Mouse (Mus musculus) hindbrain, postnatal 0 days (tissue): ENCODE results near the gene Runx3. TPM values are rescaled to one million over a fixed set of nuclear protein-coding genes. Genes with fewer than 3 reads are reported as not detected.

Experiments used
- ATAC-seq: fragments of 200-750 bp; cut with Nextera tagmentation; 2 replicates; pipeline ENCODE4 v1.8.0; 2017; ENCODE audit warnings: mild to moderate bottlenecking, moderate TSS enrichment, moderate library complexity
- DNase-seq: peaks from one replicate; pipeline ENCODE4 v3.0.0-alpha.2; 2015; ENCODE audit warnings: low spot score
- H3K27ac ChIP-seq: fragments of 300-500 bp; sonication (generic); 2 replicates; pipeline ENCODE4 v1.5.1; 2014; ENCODE audit warnings: mild to moderate bottlenecking
- H3K27me3 ChIP-seq: fragments of 300-500 bp; sonication (generic); 2 replicates; pipeline ENCODE4 v1.6.1; 2014; ENCODE audit warnings: low read length, mixed read lengths; ENCODE audit not compliant: insufficient read depth
- H3K36me3 ChIP-seq: fragments of 300-500 bp; sonication (generic); 2 replicates; pipeline ENCODE4 v1.6.1; 2014; ENCODE audit warnings: low read length, mixed read lengths; ENCODE audit not compliant: insufficient read depth
- H3K4me1 ChIP-seq: fragments of 300-500 bp; sonication (generic); 2 replicates; pipeline ENCODE4 v1.6.1; 2014; ENCODE audit warnings: antibody characterized with exemption, low read length, mixed read lengths; ENCODE audit not compliant: insufficient read depth
- H3K4me2 ChIP-seq: fragments of 300-500 bp; sonication (generic); 2 replicates; pipeline ENCODE4 v1.6.1; 2014; ENCODE audit warnings: low read depth, mild to moderate bottlenecking, low read length, moderate library complexity, mixed read lengths
- H3K4me3 ChIP-seq: fragments of 300-500 bp; sonication (generic); 2 replicates; pipeline ENCODE4 v1.5.1; 2014; ENCODE audit warnings: low read length
- H3K9ac ChIP-seq: fragments of 300-500 bp; sonication (generic); replicated peaks from 2 replicates; pipeline ENCODE4 v1.6.1; 2014; ENCODE audit warnings: mild to moderate bottlenecking, low read length, moderate library complexity, mixed read lengths
- H3K9me3 ChIP-seq: fragments of 300-500 bp; sonication (generic); 2 replicates; pipeline ENCODE4 v1.6.1; 2016; ENCODE audit warnings: low read length, mixed read lengths
- CTCF ChIP-seq: IDR thresholded peaks from 2 replicates; pipeline ENCODE4 v1.5.1; 2016; ENCODE audit warnings: antibody characterized with exemption, control low read depth, low read depth
- WGBS: fragments of 180-500 bp; shearing (Covaris S2); extraction: QIAGEN DNeasy Blood & Tissue Kit; methylation state at CpG from one replicate; pipeline ENCODE4 v1.1.7; 2014; 5-methylcytosine and 5-hydroxymethylcytosine counted together
- polyA plus RNA-seq: library from polyadenylated mRNA; unstranded; fragments of >200 nt; fragmentation: Nextera tagmentation; extraction: Ambion mirVana; gene quantifications from 2 replicates; pipeline ENCODE4 v1.2.1, GENCODE M21; 2015
- total RNA-seq: library from RNA; depleted of rRNA; stranded (reverse); fragments of >200 nt; gene quantifications from 2 replicates; pipeline ENCODE4 v1.2.3, GENCODE M21; 2014

Runx3 gene
- total and polyA plus RNA-seq, 2 experiments from 2014 or later: not detected

GRCm38 (mm10) chr4:135159663-135160062 lies 39.2 kb downstream of the Runx3 start:
- H3K9ac ChIP-seq: no peak overlapping the region
- H3K27me3 ChIP-seq: peaks cover 47% of the 10 kb centered on the region
- 64% methylated on average over 2 of the region's 2 CpGs for WGBS
- TF ChIP-seq CTCF: no peak
- no peaks in the 10 kb centered on the region for H3K9me3 ChIP-seq
- DNase-seq (no peak), ATAC-seq (no peak)
- H3K4me3 ChIP-seq: no peak overlapping the region
- no peak overlapping the region for H3K4me2 ChIP-seq
- no peak overlapping the region for H3K27ac ChIP-seq
- H3K4me1 ChIP-seq: no peaks in the 10 kb centered on the region
- H3K36me3 ChIP-seq: no peaks in the 10 kb centered on the region

DNA sequence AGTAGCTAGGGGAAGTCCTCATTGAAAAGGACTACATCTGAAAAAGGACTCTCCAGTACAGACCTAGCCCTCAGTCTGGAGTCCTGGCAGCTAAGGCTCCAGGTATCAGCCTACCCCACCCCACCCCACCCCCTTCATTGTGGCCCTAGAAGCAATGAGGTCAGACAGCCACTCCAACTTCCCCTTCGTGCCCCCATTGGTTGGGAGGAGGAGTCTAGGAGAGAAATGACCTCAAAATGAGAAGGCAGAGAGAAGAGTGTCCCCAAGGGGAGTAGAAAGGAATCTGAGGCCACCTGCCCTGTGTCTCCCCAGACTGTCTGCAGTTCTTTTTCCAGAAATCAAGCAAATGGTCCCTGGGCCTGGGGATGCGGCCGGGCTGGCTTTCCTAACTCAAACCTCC lies 39.7 kb downstream of the Runx3 start:
- H3K9ac ChIP-seq: no peak overlapping the region
- no peak for DNase-seq
- TF ChIP-seq CTCF: no peak
- no peaks in the 10 kb centered on the region for H3K36me3 ChIP-seq
- H3K27ac ChIP-seq: no peak overlapping the region
- H3K4me1 ChIP-seq: no peaks in the 10 kb centered on the region
- H3K9me3 ChIP-seq: no peaks in the 10 kb centered on the region
- ATAC-seq: no peak
- WGBS: 65% methylated on average over 3 of the region's 3 CpGs
- H3K4me2 ChIP-seq: no peak overlapping the region
- H3K27me3 ChIP-seq: peaks cover 42% of the 10 kb centered on the region
- H3K4me3 ChIP-seq: no peak overlapping the region

DNA sequence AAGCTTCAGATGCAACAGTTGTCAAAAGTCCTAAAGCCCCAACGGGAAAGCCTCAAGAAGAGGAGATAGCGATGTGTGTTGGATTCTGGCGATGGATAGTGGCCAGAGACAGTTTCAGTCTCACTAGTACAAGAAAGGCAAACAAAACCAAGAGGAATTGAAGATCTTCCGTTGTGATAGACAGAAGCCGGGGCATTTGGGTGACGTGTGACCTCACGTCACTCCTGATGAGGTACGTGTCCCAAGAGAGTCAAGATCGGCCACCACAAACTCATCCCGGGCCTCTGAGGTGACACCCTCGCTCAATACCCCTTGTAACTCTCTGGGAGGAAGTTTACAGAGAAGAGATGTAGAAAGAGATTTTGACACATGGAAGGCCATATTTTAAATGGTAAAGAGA lies 41.0 kb downstream of the Runx3 start:
- Histone ChIP-seq H3K4me2 (no peak overlapping the region), H3K9me3 (no peaks in the 10 kb centered on the region), H3K36me3 (no peaks in the 10 kb centered on the region), H3K4me3 (no peak overlapping the region), H3K27me3 (peaks cover 38% of the 10 kb centered on the region), H3K27ac (no peak overlapping the region), H3K4me1 (peaks cover 4% of the 10 kb centered on the region; the same call in 1 of the 2 replicates), H3K9ac (no peak overlapping the region)
- ATAC-seq (no peak), DNase-seq (no peak)
- 88% methylated on average over 11 of the region's 11 CpGs for WGBS
- no peak for TF ChIP-seq CTCF

DNA sequence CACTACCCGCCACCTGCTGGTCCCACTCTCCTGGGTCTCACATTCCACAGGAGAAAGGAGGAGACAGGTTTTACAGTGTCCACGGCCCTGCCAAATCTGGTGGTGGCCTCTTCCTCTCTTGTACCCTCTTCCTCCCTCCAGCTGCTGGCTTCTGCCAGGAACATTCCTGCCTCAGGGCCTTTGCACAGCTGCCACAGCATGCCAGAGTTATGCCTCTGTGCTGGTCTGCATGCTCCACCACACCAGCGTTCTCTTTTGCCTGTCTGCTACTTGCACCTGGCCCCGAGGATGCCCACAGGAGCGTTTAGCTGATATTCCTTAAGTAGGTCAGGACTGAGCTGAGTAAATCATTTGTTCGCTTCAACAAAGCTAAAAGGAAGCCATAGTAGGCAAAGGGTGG lies 45.3 kb downstream of the Runx3 start:
- 61% methylated on average over 6 of the region's 6 CpGs for WGBS
- no peak for TF ChIP-seq CTCF
- no peak overlapping the region for H3K27ac ChIP-seq
- H3K9ac ChIP-seq: no peak overlapping the region
- no peaks in the 10 kb centered on the region for H3K9me3 ChIP-seq
- no peak overlapping the region for H3K4me3 ChIP-seq
- H3K27me3 ChIP-seq: peaks cover 33% of the 10 kb centered on the region
- peaks cover 9% of the 10 kb centered on the region; the same call in 1 of the 2 replicates for H3K4me1 ChIP-seq
- H3K36me3 ChIP-seq: no peaks in the 10 kb centered on the region
- DNase-seq (no peak), ATAC-seq (no peak)
- no peak overlapping the region for H3K4me2 ChIP-seq

DNA sequence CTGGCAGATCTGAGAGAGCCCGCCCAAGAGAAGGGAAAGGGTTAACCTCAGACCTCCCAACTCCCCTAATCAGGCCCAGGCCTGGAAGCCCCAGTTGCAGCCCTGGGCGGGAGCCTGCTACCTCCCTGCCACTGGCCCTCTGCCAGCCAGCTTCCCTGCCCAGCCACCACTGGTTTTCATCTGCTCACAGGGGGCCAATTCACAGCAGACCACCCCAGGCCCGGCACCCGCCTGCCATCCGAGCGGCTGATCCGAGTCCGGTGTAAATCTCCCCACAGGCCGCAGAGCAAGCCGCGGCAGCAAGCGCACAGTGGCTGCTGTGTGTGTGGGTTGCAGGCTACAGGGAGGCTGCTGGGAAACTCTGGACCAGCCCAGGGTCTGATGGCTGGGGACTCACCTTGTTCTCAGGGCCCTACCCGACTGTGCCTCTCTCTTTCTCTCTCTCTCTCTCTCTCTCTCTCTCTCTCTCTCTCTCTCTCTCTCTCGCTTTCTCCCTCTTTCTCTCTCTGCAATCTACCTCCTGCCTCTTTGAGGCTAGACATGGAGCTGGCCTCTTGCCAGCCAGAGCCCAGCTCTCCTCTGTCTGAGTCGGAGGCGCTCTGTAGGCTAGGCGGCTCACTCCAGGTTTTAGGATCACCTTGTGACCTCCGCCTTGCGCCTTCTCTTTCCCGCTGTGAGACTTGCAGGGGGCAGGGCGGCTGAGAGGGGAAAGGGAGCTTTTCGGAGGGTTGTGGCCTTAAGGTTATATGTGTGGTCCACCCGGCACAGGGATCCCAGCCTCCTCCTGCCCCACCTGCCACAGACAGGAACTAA lies 46.2 kb downstream of the Runx3 start:
- peaks cover 33% of the 10 kb centered on the region for H3K27me3 ChIP-seq
- H3K27ac ChIP-seq: no peak overlapping the region
- H3K9me3 ChIP-seq: no peaks in the 10 kb centered on the region
- no peak for TF ChIP-seq CTCF
- no peak; the same call in 1 of the 2 replicates for ATAC-seq
- no peak overlapping the region for H3K9ac ChIP-seq
- DNase-seq: peak; percentile 35
- WGBS: 11% methylated on average over 23 of the region's 23 CpGs
- no peaks in the 10 kb centered on the region for H3K36me3 ChIP-seq
- H3K4me2 ChIP-seq: no peak overlapping the region
- H3K4me3 ChIP-seq: no peak overlapping the region
- H3K4me1 ChIP-seq: peaks cover 9% of the 10 kb centered on the region; the same call in 1 of the 2 replicates

DNA sequence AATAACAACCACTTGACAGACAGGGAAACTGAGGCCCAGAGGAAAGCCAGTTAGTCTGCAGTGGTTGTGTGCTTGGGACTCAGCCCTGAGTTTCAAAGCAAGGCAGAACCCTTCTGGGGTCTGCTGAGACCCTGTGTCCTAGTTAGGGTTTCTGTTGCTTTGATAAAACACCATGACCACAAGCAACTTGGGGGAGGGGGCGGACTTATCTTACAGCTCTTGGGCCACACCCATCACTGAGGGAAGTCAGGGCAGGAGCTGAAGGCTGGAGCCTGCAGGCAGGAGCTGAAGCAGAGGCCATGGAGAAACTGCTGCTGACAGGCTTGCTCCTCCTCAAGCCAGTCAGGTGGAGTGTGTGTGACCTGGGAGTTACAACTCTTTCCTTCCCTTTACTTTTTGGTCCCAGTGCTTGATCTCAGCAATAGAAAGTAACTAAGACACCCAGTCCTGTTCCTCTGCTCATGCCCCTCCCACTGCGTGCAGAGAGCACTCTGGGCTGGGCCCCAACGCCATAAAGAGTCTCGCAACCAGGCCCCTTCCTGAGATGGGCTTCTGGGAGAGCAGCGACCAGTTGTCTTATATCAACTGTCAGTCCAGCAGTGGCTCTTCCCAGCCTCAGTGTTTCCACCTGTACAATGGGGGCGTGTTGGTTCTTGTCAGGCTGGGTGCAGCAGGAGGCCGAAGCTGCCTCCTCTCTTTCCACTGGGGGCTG lies 47.5 kb downstream of the Runx3 start:
- Histone ChIP-seq H3K36me3 (no peaks in the 10 kb centered on the region), H3K4me1 (peaks cover 9% of the 10 kb centered on the region; the same call in 1 of the 2 replicates), H3K4me2 (no peak overlapping the region), H3K27me3 (peaks cover 33% of the 10 kb centered on the region), H3K27ac (no peak overlapping the region), H3K9me3 (no peaks in the 10 kb centered on the region), H3K9ac (no peak overlapping the region), H3K4me3 (no peak overlapping the region)
- TF ChIP-seq CTCF: no peak
- WGBS: 61% methylated on average over 7 of the region's 7 CpGs
- DNase-seq (no peak), ATAC-seq (no peak)
